Mouse (Mus musculus) heart, adult 2 months (tissue): ENCODE data around the gene Acot1. TPM values are rescaled to one million over a fixed set of nuclear protein-coding genes. Genes with fewer than 3 reads are reported as not detected.
"Not testable (repeated sequence)": the region's sequence is repeated elsewhere in the genome, so short reads cannot be mapped to it uniquely, and the experiment has no call there.

Experiments
- DNase-seq, 2 experiments: peaks; one replicate each; pipeline ENCODE4 v3.0.0; 2021
- H3K27ac ChIP-seq: fragments of 200-600 bp; 2 replicates; pipeline ENCODE4 v1.8.1; 2022
- H3K27me3 ChIP-seq: fragments of 200-500 bp; 2 replicates; pipeline ENCODE4 v1.6.1; 2012; ENCODE audit warnings: mild to moderate bottlenecking, low read length, inconsistent platforms, mixed read lengths; ENCODE audit not compliant: control insufficient read depth, insufficient read depth
- H3K36me3 ChIP-seq: fragments of 200-500 bp; 2 replicates; pipeline ENCODE4 v1.6.1; 2012; ENCODE audit warnings: low read length, inconsistent platforms; ENCODE audit not compliant: control insufficient read depth, insufficient read depth
- H3K4me1 ChIP-seq: fragments of 200-500 bp; 2 replicates; pipeline ENCODE4 v1.6.1; 2011; ENCODE audit warnings: low read length; ENCODE audit not compliant: control insufficient read depth, insufficient read depth
- H3K4me3 ChIP-seq: fragments of 200-600 bp; 2 replicates; pipeline ENCODE4 v1.8.1; 2022
- H3K79me2 ChIP-seq: fragments of 200-500 bp; replicated peaks from 2 replicates; pipeline ENCODE4 v1.6.1; 2012; ENCODE audit warnings: mild to moderate bottlenecking, inconsistent platforms, low read length, moderate library complexity, mixed read lengths; ENCODE audit not compliant: control insufficient read depth, insufficient read depth
- H3K9ac ChIP-seq: fragments of 200-500 bp; 2 replicates; pipeline ENCODE4 v1.6.1; 2012; ENCODE audit warnings: low read depth, mild to moderate bottlenecking, control low read depth, inconsistent platforms, low read length, mixed read lengths
- CTCF ChIP-seq: fragments of 200-600 bp; IDR thresholded peaks from 2 replicates; pipeline ENCODE4 v1.8.1; 2022; ENCODE audit warnings: antibody characterized with exemption, mild to moderate bottlenecking, moderate library complexity
- EP300 ChIP-seq: fragments of 200-500 bp; IDR thresholded peaks from 2 replicates; pipeline ENCODE4 v1.6.1; 2011; ENCODE audit warnings: low read depth, low read length, control low read depth; ENCODE audit not compliant: insufficient read depth
- POLR2A ChIP-seq: fragments of 200-500 bp; IDR thresholded peaks from 2 replicates; pipeline ENCODE4 v1.6.1; 2011; ENCODE audit warnings: mild to moderate bottlenecking, low read depth, low read length, control low read depth; ENCODE audit not compliant: insufficient read depth
- WGBS: fragments of 180-500 bp; shearing (Covaris S2); methylation state at CpG from one replicate; pipeline ENCODE4 v1.1.7; 2018; 5-methylcytosine and 5-hydroxymethylcytosine counted together
- intact Hi-C: fragments of 180-260 bp; cut with DNase I; formaldehyde crosslinking; loops from one replicate; pipeline ENCODE4 v1.15.1; 2025
- long read RNA-seq: library from polyadenylated mRNA; stranded (forward); transcript quantifications from one replicate; pipeline ENCODE4 v2.0.0, GENCODE M21; 2021
- polyA plus RNA-seq: library from polyadenylated mRNA; depleted of rRNA; stranded (reverse); fragments of >200 nt; gene quantifications from 2 replicates; pipeline ENCODE4 v1.2.3, GENCODE M21; 2012; rRNA removed
- total RNA-seq, 2 experiments: library from RNA; stranded (reverse); gene quantifications; 2 replicates each; pipeline ENCODE4 v1.2.3; 2021

The Acot1 gene
- total RNA-seq (10 to 100 TPM; 53.0 to 54.4 TPM), polyA plus RNA-seq (8.1 and 22.9 TPM in 2 replicates)
- long read RNA-seq, transcript Acot1-201 (3 exons, 2,272 nt), result major isoform, 39 of 40 reads
- long read RNA-seq, partial matches to known transcripts, result 0 of 40 reads
- long read RNA-seq, other reads (novel, unspliced or antisense), result 1 of 40 reads

DNA sequence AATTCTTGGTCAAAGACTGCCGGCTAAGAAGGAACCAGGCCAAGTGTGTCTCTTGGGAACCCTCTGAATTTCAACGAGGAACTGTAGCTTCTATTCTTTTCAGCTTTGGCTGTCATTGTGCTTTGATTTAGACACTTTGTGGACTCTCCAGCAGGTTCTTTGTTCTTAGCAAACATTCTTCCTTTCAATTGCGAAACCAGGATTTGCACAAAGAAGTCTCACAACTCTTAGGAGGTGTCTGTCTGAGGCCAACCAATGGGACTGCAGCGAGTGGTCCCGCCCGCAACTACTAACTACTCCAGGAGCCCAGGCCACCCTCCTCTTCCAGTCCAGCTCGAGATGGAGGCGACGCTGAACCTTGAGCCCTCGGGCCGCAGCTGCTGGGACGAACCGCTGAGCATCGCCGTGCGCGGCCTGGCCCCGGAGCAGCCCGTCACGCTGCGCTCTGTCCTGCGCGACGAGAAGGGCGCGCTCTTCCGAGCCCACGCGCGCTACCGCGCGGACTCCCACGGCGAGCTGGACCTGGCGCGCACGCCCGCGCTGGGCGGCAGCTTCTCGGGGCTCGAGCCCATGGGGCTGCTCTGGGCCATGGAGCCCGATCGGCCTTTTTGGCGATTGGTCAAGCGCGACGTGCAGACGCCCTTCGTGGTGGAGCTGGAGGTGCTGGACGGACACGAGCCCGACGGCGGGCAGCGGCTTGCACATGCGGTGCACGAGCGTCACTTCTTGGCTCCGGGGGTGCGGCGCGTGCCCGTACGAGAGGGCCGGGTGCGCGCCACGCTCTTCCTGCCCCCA, at the start of gene Acot1:
Gene Acot1 (plus strand): TSS at position 320 of the 795 bp plus-strand sequence.
- H3K27me3 ChIP-seq, H3K79me2 ChIP-seq, H3K36me3 ChIP-seq, H3K4me1 ChIP-seq: not testable (repeated sequence)
- TF ChIP-seq POLR2A, result peak; percentile 76
- DNase-seq, result peak; percentile 76 to 84
- Histone ChIP-seq H3K4me3 (peak within 1 kb of the TSS; percentile 56), H3K9ac (peak within 1 kb of the TSS; percentile 46), H3K27ac (peak within 1 kb of the TSS; percentile 45)
- intact Hi-C loops, result loop anchor here (2.0 kb wide), 1 partner anchor 21 kb away; no protein-coding TSS in a partner anchor
- 2% methylated on average over 63 of the region's 70 CpGs for WGBS

DNA sequence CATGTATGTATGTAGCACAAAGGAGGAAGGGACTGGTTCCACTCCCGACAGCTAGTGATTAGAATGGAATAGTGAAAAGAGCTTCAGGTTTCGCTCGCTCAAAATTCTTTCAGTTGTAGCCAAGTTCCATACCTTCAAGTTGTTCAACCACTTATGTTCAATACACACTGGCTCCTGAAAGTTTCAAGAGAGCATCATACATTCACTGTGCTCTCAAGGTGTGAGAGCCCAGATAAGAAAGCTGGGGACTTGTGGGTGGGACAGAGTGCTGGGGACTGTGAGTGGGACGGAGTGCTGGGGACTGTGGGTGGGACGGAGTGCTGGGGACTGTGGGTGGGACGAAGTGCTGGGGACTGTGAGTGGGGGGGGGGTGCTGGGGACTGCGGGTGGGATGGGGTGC, 44.1 kb upstream of the Acot1 start:
- Histone ChIP-seq H3K27me3 (no peaks in the 10 kb centered on the region), H3K79me2 (no peaks in the 10 kb centered on the region), H3K9ac (no peak overlapping the region), H3K4me3 (no peak overlapping the region), H3K4me1 (no peaks in the 10 kb centered on the region), H3K27ac (no peak overlapping the region), H3K36me3 (no peaks in the 10 kb centered on the region)
- DNase-seq, result no peak
- intact Hi-C loops, result no loop called here
- TF ChIP-seq CTCF, result no peak
- TF ChIP-seq EP300, result no peak
- TF ChIP-seq POLR2A, result no peak
- 83% methylated on average over 7 of the region's 7 CpGs for WGBS

DNA sequence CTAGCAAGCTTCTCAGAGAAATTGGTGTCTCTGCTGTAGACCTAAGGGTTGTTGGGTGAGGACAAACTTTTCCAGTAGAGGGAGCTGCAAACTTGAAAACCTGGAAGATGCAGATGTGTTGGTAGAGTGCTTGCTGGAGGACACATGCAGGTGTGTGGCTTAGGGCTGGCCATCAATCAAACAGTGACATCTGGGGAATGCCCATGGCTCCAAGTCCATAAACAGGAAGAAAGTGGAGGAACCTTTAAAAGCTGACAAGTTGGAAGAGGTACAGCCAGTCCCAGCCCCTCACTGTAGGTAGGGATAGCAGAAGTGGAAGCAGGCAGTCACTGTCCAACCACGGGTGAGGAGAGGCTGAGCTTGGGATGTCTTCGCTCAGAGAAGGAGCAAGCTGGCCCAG, 37.2 kb upstream of the Acot1 start:
- intact Hi-C loops, result loop anchor here (1.0 kb wide), 1 partner anchor 59 kb away; no protein-coding TSS in a partner anchor
- H3K79me2 ChIP-seq, result no peaks in the 10 kb centered on the region
- no peak overlapping the region for H3K4me3 ChIP-seq
- no peaks in the 10 kb centered on the region for H3K4me1 ChIP-seq
- peak; percentile 88 for TF ChIP-seq CTCF
- TF ChIP-seq EP300, result 0 out of 2 replicates have a peak, but pooled peaks have one; percentile 20
- TF ChIP-seq POLR2A, result no peak
- no peaks in the 10 kb centered on the region for H3K36me3 ChIP-seq
- H3K27ac ChIP-seq, result no peak overlapping the region
- WGBS, result 62% methylated on average over 2 of the region's 2 CpGs
- H3K27me3 ChIP-seq, result no peaks in the 10 kb centered on the region
- DNase-seq, result peak; percentile 27 to 43
- H3K9ac ChIP-seq, result no peak overlapping the region

DNA sequence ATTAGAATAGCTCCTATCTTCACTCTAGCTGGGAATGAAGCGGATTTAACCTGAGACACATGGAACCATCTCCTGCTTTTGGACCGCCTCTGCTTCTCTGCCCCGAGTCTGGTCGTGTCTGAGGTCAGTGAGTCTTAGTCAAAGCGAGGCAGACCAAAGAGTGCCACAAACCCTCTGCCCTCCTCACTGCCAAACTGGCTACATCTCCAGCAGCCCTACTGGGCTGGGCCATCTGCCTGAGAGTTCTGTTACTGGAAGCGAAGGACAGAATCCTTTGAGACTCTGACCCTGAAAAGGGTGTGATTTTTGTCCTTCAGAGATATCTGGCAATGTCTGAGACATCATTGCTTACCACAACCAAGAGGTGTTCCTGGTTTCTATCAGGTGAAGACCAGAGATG, 30.4 kb upstream of the Acot1 start:
- no peak for TF ChIP-seq EP300
- no peak for TF ChIP-seq POLR2A
- TF ChIP-seq CTCF, result no peak
- intact Hi-C loops, result no loop called here
- no peaks in the 10 kb centered on the region for H3K27me3 ChIP-seq
- no peaks in the 10 kb centered on the region for H3K79me2 ChIP-seq
- 89% methylated on average over 6 of the region's 6 CpGs for WGBS
- H3K36me3 ChIP-seq, result no peaks in the 10 kb centered on the region
- H3K9ac ChIP-seq, result no peak overlapping the region
- no peak overlapping the region for H3K4me3 ChIP-seq
- no peak for DNase-seq
- H3K4me1 ChIP-seq, result no peaks in the 10 kb centered on the region
- no peak overlapping the region for H3K27ac ChIP-seq

DNA sequence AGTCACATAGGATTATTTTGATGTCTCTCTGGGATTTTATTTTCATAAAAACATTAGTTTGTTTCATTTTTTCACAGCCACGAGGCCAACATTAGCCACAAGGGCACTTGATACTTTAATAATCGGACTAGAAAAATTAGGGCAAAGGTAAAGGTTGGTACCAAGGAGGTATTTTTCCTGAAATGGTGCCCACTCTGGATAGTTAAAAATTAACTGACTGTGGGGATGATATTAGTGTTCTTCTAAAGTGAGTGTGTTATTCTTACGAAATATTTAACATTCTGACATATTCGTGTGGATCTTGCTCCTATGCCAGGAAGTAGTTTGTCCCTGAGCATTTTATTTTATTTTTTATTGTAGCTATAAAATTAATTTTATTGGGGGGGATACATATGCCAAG, 27.7 kb upstream of the Acot1 start:
- Histone ChIP-seq H3K4me1 (no peaks in the 10 kb centered on the region; the same call in 1 of the 2 replicates), H3K79me2 (no peaks in the 10 kb centered on the region), H3K9ac (no peak overlapping the region), H3K27ac (no peak overlapping the region), H3K36me3 (no peaks in the 10 kb centered on the region), H3K4me3 (no peak overlapping the region), H3K27me3 (no peaks in the 10 kb centered on the region)
- WGBS, result 68% methylated on average over 4 of the region's 4 CpGs
- TF ChIP-seq EP300 (no peak), POLR2A (no peak), CTCF (no peak)
- no peak for DNase-seq
- intact Hi-C loops, result no loop called here

DNA sequence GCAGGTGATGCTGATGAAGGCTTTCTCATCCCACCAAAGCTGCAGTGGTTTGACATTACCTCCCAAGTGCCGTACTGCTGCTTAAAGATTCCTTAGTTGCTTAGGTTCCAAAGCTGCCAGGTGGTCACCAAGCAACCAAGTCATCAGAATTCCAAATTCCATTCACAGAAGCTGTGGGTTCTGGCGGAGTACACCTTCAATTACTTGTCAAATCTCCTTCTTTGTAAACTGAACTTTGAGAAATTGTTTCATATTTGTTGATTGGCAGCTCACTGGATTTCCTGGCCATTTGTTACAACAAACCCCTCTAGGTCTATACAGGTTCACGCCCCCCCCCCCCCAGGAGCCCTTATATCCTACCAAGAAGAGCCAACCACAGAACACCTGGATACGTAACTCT, 24.5 kb upstream of the Acot1 start, which contains the start of gene Heatr4:
Gene Heatr4 (minus strand): TSS at position 101 of the 400 bp plus-strand sequence.
- Histone ChIP-seq H3K4me1 (peaks cover 4% of the 10 kb centered on the region), H3K79me2 (no peaks in the 10 kb centered on the region), H3K27me3 (no peaks in the 10 kb centered on the region), H3K36me3 (no peaks in the 10 kb centered on the region), H3K27ac (no peak within 1 kb of the TSS), H3K9ac (no peak within 1 kb of the TSS), H3K4me3 (no peak within 1 kb of the TSS)
- 85% methylated on average over 4 of the region's 4 CpGs for WGBS
- TF ChIP-seq CTCF, result no peak
- no peak for TF ChIP-seq POLR2A
- no peak for TF ChIP-seq EP300
- intact Hi-C loops, result loop anchor here (5.0 kb wide), 1 partner anchor 48 kb away; no protein-coding TSS in a partner anchor
- DNase-seq, result no peak
